In genomic region chr2:156616513-156616912, GRCm38 (mm10) we compare ENCODE assay signal across 12 mouse cellular contexts.
"Had no signal": no experiment of that assay in that cellular context is flagged by ENCODE, and none has a peak within 500 bp of the region (broad histone marks: within the 10 kb centered on the region; RNA-seq: fewer than 3 reads in every experiment).

No protein-coding gene starts in this region.

- DNase-seq: kidney, postnatal 10 days; kidney, postnatal 4 days; liver; liver, embryonic 13.5 days; liver, postnatal 0 days; lung, postnatal 14 days; midbrain, embryonic 14.5 days; right cerebral cortex, postnatal 25 days; thymus, postnatal 36 days had no signal

- H3K9me3 ChIP-seq: limb, embryonic 12.5 days; liver, embryonic 13.5 days; lung, embryonic 15.5 days; neural tube, embryonic 12.5 days had no signal

- H3K4me3 ChIP-seq: limb, embryonic 12.5 days; liver, embryonic 13.5 days; lung, embryonic 15.5 days; neural tube, embryonic 12.5 days had no signal

- H3K27ac ChIP-seq: limb, embryonic 12.5 days; liver, embryonic 13.5 days; lung, embryonic 15.5 days; neural tube, embryonic 12.5 days had no signal

- H3K9ac ChIP-seq: limb, embryonic 12.5 days; liver, embryonic 13.5 days; liver, postnatal 0 days; lung, embryonic 15.5 days; neural tube, embryonic 12.5 days had no signal

- ATAC-seq: liver, postnatal 0 days had no signal

- H3K36me3 ChIP-seq: limb, embryonic 12.5 days; liver, embryonic 13.5 days; lung, embryonic 15.5 days; neural tube, embryonic 12.5 days had no signal

- H3K4me2 ChIP-seq: limb, embryonic 12.5 days; liver, embryonic 13.5 days; lung, embryonic 15.5 days; neural tube, embryonic 12.5 days had no signal
